Mouse (Mus musculus): ENCODE measurements around the gene Tom1l1.

Gene Tom1l1

GRCm38 (mm10) chr11:90622500-90622899 lies 65.7 kb downstream of the Tom1l1 start:
- DNase-seq (ENCODE audit: low read depth in 2 of 2, low spot score in 2 of 2) = no peak

- DNase-seq (ENCODE audit: low read depth in 2 of 2, low spot score in 2 of 2) = no peak
Measured at GRCm38 (mm10) chr11:90622044-90622443, 66.1 kb downstream of the Tom1l1 start.

GRCm38 (mm10) chr11:90616431-90616830 lies 71.7 kb downstream of the Tom1l1 start:
- no peak for DNase-seq (ENCODE audit: low read depth in 2 of 2, low spot score in 2 of 2)

DNA sequence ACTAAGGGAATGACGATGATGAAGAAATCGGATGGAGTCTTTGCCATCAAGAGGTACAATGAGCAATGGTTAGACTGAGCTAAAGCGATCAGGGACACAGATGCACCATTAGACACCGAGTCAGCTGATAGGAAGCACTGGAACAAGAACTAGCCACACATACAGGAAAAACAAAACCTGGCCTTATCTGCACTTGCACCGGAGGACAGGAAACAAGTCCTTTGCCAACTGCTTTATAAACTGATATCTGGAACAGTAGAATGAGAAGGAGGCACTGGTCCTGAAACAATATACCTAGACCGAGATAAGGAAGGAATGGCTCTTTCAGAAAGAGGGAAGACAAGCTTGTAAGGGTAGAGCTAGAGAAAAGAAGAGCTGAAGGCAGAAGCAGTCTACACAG lies 73.4 kb downstream of the Tom1l1 start:
- DNase-seq (ENCODE audit: low read depth in 2 of 2, low spot score in 2 of 2) = no peak

GRCm38 (mm10) chr11:90612118-90612517 lies 76.0 kb downstream of the Tom1l1 start:
- no peak for DNase-seq (ENCODE audit: low read depth in 2 of 2, low spot score in 2 of 2)

GRCm38 (mm10) chr11:90603066-90603465 lies 85.1 kb downstream of the Tom1l1 start:
- DNase-seq (ENCODE audit: low read depth in 2 of 2, low spot score in 2 of 2) = no peak

DNA sequence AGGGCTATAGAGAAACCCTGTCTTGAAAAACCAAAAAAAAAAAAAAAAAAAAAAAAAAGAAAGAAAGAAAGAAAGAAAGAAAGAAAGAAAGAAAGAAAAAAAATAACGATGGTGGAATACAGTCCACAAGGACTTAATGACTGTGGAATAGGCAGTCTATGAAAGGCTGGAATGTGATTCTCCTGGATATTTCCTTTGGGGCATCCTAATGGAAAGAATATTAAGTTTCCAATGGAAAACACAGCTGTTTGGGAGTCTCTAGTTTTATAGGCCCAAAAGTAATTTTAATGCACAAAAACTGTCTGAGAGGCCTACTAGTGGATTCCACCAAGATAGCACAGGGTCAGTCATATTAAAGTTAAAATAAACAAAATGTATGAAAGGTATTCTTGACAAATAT lies 92.3 kb downstream of the Tom1l1 start:
- DNase-seq (ENCODE audit: low read depth in 2 of 2, low spot score in 2 of 2) = no peak

Measured in CD8-positive naive resting alpha-beta T cell, adult 2 months (primary cell).